Mouse (Mus musculus): ENCODE data around the gene Mark2.

- no peak for TF ChIP-seq CTCF (IDR thresholded peaks at IDR 0.05; ENCODE audit: insufficient read depth, low read depth, low read length)
- TF ChIP-seq POLR2A (IDR thresholded peaks at IDR 0.05; ENCODE audit: insufficient read depth, low read depth, low read length), result no peak
Observed at GRCm38 (mm10) chr19:7276053-7276659, 65.5 kb downstream of the Mark2 start.

All from olfactory bulb, adult 2 months (tissue).